Mouse (Mus musculus) heart, postnatal 4 days (tissue): ENCODE measurements around the gene Fcgbp. TPM values are rescaled to one million over a fixed set of nuclear protein-coding genes. Genes with fewer than 3 reads are reported as not detected.
"Not testable (repeated sequence)": the region's sequence is repeated elsewhere in the genome, so short reads cannot be mapped to it uniquely, and the experiment has no call there.

Experiments
- DNase-seq: peaks from one replicate; pipeline ENCODE4 v3.0.0; 2021
- total RNA-seq, 2 experiments: library from RNA; stranded (reverse); gene quantifications; 2 replicates each; pipeline ENCODE4 v1.2.3; 2021

Fcgbp gene
- total RNA-seq, 2 experiments from 2014 or later: 0.02 to 0.12 TPM

DNA sequence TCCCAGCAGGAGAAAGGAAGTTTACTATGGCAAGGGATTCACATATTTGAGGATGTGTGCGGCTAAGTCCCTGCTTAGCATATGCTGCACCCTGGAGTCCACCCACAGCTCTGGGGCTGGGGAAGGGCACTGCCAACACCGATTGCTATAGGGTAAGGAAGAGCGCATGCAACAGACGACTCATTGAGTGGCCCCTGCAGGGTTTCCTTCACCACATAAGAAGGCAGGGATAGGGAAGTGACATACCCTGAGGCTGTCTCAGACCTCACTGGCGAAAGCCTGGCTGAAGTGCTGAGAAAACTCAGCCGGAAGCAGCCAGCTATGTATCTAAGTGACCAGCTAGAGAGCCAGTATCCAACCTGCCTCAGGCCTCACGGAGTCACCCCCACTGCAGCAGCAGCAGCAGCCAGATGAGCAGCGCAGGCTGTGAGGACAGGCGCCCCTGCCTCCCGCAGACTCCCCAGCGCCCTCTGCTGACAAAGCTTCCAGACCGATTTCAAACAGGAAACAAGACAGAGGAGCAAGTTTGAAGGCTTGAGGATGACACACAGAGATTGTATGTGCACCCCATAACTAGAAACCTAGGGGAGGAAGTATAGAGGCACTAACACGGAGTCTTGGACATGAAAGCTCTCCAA, 80.7 kb downstream of the Fcgbp start:
- peak; percentile 66 for DNase-seq

- not testable (repeated sequence) for DNase-seq
These were observed 82.6 kb downstream of the Fcgbp start for GRCm38 (mm10) chr7:28153595-28153994.

- no peak for DNase-seq
These were observed 88.3 kb downstream of the Fcgbp start for GRCm38 (mm10) chr7:28159292-28159691.

DNA sequence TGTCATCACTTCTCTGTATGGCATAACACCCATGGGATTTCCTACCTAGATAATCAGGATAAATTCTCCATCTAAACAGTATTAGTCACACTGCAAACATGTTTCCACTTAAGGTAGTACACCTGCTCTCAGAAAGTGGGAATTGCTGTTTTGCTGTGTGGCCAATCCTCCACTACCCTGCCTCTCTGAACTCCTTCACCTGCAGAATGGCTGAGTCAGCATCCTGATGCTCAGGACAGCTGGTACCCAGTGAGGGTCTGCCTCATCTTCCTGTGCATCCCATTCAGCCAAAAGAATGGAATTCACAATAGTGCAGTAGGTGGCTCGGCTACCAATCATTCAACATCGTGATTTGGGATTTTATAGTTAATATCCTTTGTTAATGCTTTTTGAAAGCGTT, 88.9 kb downstream of the Fcgbp start:
- DNase-seq: no peak

- no peak for DNase-seq
These were observed 90.2 kb downstream of the Fcgbp start for GRCm38 (mm10) chr7:28161163-28161749.

DNA sequence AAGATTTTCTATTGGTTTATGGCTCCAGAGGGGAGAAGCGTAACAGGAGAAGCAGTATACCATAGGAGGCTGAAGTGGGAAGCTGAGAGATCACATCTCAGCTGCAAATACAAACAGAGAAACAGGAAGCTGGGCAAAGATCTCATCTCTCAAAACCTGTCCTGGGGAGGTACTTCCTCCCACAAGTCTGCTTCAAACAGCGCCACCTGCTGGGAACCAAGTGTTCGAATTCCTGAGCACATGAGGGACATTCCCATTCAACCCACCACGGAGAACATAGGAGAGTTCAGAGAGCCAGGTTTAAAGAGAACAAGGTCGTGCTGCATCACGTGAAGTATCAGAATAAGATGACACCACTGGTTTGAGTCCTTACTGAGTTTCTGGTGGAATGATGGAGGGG, 94.4 kb downstream of the Fcgbp start:
- no peak for DNase-seq

- DNase-seq: peak; percentile 77
These were observed 97.5 kb downstream of the Fcgbp start for GRCm38 (mm10) chr7:28168320-28169115.

DNA sequence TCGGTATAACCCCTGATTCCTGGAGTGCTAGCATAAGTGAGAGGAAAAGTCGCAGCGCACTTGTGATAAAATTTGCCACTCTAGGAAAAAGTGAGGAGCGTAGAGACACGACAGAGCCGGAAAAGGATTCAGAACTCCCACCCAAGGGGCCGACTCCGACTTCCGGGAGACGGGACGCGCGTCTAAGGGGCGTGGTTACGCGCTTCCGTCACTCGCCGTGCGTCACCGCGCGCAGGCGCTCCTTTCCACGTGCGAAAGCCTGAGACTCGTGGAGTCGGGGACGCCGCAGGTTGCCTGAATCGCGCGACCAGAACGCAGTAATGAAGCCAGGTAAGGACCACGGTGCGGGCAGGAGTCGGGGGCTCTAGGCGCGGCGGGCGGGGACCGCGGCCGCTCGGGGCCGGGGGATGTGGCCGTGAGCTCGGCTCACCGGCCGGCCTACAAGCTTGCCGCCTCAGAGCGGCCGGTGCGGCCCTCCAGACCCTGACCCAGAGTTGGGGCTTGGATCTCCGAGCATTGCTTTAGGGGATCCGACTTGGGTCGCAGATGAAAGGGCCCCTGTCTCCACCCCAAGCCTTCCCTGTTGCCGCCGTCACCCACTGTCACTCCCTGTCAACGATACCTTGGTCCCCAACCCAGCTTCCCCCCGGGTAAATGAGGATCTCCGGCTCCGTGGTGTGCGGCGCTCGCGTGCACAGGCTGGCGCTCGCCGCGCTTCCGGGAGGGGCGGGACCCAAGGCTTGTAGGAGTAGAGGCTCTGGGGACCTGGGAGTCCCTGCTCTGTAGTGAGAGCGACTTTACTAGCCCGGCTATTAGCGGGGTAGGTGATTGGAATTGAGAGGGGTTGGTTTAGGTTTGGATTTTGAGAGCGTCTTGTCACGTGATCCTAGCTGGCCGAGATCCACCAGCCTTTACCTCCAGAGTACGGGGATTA, 98.7 kb downstream of the Fcgbp start, which contains the start of gene Fbl:
Fbl (plus strand) TSS at position 222 of the 934 bp plus-strand sequence.
- peak; percentile 92 for DNase-seq

Other genes starting within 250 kb of the Fcgbp start
- gene Zfp59, start 232.6 kb upstream of the Fcgbp start, total RNA-seq: 1 to 10 TPM; 2.3 to 3.0 TPM
- gene Zfp607a, start 213.7 kb upstream of the Fcgbp start, total RNA-seq: 1 to 10 TPM; 2.8 to 3.6 TPM
- 1 to 10 TPM; 6.9 to 7.7 TPM for gene Zfp974, start 141.8 kb upstream of the Fcgbp start, total RNA-seq
- 1 to 10 TPM; 7.4 to 8.7 TPM for gene Zfp780b, start 92.1 kb upstream of the Fcgbp start, total RNA-seq
- gene Zfp850, start 57.1 kb upstream of the Fcgbp start, total RNA-seq: 1 to 10 TPM; 2.1 to 2.6 TPM
- gene Psmc4, start 21.1 kb upstream of the Fcgbp start, total RNA-seq: 100 to 1,000 TPM; 134 to 137 TPM
- gene 9530053A07Rik, start 58.2 kb downstream of the Fcgbp start, total RNA-seq: not detected
- 10 to 100 TPM; 67.2 to 68.2 TPM for gene Fbl, start 98.5 kb downstream of the Fcgbp start, total RNA-seq
- gene Dyrk1b, start 108.2 kb downstream of the Fcgbp start, total RNA-seq: 10 to 100 TPM; 22.9 to 24.4 TPM
- gene Eid2, start 196.6 kb downstream of the Fcgbp start, total RNA-seq: 10 to 100 TPM; 13.7 to 19.7 TPM
- gene Eid2b, start 206.5 kb downstream of the Fcgbp start, total RNA-seq: 10 to 100 TPM in 1 of 2 experiments, 1 to 10 TPM in 1; 8.5 to 10.9 TPM
- gene Selenov, start 219.9 kb downstream of the Fcgbp start, total RNA-seq: not detected
- gene Dll3, start 231.0 kb downstream of the Fcgbp start, total RNA-seq: not detected
- 10 to 100 TPM; 68.6 to 76.6 TPM for gene Timm50, start 240.8 kb downstream of the Fcgbp start, total RNA-seq